Mouse (Mus musculus) cerebellum, adult 2 months (tissue): Measurements from ENCODE around the gene Pecam1.
"Not testable (repeated sequence)": the region's sequence is repeated elsewhere in the genome, so short reads cannot be mapped to it uniquely, and the experiment has no call there.

Experiments
- CTCF ChIP-seq: fragments of 200-500 bp; IDR thresholded peaks from 2 replicates; pipeline ENCODE4 v1.5.1; 2011; ENCODE audit warnings: low read depth, mild to moderate bottlenecking, control low read depth, low read length, moderate library complexity, borderline replicate concordance; ENCODE audit not compliant: insufficient read depth
- POLR2A ChIP-seq: fragments of 200-500 bp; IDR thresholded peaks from 2 replicates; pipeline ENCODE4 v1.6.1; 2011; ENCODE audit warnings: low read length, control low read depth, borderline replicate concordance; ENCODE audit not compliant: insufficient read depth

DNA sequence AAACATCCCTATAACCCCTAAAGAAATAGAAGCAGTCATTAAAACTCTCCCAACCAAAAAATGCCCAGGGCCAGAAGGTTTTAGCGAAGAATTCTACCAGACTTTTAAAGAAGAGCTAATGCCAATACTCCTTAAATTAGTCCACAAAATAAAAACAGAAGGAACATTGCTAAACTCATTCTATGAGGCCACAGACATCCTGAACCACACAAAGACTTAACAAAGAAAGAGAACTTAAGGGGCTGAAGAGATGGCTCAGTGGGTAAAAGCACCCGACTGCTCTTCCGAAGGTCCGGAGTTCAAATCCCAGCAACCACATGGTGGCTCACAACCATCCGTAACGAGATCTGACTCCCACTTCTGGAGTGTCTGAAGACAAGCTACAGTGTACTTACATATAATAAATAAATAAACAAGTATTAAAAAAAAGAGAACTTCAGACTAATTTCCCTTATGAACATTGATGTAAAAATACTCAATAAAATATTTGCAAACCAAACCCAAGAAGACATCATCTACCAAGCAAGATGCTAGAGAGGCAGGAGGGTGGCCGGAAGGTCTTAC is 789 bp downstream of the Pecam1 start:
- not testable (repeated sequence) for TF ChIP-seq POLR2A, CTCF
